Mouse (Mus musculus) cerebellum, adult 18-20 months (tissue): Measurements from ENCODE around the gene Smyd3.
A peak's percentile ranks its signal among the peaks of the same experiment; 100 is the strongest.

Source experiments
- DNase-seq, 2 experiments: peaks; one replicate each; pipeline ENCODE4 v3.0.0; 2021

Gene Smyd3

DNA sequence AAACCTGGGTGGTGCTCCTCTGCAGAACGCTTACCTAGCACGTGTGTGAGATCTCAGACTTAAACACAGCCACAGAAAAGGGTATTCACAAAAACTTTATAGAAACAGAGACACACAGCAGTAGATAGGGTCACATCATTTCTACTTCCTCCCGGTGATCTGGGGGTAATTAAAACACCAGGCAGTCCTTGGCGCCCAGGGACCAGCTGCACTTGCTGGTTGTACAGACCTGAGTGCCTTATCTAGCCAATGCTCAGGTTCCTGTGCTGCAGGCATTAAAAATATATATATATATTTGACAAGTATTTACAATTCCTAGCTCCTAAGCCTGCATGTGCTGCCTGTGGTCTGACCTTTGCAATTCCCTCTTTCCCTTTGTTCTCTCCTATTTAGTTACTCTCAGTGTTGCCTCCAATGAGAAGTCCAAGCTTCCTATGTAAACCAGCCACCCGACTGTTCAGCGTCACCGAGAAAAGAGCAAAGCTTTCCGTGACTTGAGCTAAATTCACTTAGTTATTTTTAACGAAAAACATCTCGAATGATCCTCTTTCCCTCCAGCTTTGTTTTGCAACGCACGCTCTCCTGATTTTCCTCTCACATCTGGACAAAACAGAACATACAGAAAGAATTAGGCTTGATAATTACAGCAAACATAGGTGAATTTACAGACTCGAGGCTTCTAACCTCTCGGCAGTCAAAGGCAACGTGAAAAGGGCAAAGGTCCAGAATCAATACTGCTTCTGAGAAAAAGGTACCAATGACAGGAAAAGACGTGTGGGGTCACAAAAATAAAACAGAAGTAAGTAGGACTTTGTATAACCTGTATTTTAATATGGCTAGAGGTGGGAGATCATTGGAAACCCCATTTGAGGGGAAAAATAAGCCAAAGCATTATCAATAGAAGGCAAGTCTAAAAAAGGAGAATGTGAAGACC lies 409.8 kb downstream of the Smyd3 start:
- DNase-seq = no peak

GRCm38 (mm10) chr1:179107211-179107610 lies 410.6 kb downstream of the Smyd3 start:
- DNase-seq = peak in 1 of 2 experiments; percentile 20

- DNase-seq = no peak
Observed at GRCm38 (mm10) chr1:179106702-179107145, 411.1 kb downstream of the Smyd3 start.

- DNase-seq = no peak
Observed at GRCm38 (mm10) chr1:179106103-179106701, 411.6 kb downstream of the Smyd3 start.

DNA sequence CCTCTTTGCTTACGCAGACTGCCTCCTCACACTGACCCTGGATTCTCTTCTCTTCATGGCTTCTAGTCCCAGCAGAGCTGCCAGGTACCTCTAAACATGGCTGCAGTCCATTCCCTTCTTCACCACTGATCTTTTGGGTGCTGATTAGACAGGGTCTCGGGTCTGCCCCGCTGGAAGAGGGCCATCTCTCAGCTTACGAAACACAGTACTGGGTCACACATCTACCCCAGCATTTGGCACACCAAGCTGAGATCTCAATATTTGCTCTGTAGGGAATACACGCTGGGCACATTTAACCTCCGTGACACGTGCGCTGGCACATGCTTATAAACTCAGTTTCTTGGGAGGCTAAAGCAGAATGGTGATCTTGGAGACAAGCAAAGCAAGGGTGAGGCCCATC lies 413.4 kb downstream of the Smyd3 start:
- DNase-seq = no peak

DNA sequence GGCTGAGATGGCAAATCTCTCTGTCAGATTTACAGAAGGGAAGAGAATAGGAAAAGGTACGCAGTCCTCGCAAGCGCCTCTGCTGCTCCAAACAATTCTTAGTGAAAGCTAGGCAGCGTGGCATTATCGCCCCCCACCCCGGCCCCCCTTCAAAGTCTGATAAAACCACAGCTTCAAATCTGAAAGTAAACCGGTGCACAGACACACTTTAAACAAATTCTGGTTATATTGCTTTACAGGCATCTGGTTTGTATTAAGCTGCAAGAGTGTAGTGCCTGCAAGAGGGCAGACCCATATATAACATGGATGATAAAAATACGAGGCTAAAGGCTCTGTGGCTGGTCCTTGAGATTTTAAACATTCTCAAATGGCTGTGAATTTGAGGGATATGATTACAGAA lies 420.8 kb downstream of the Smyd3 start:
- no peak for DNase-seq

- no peak for DNase-seq
Observed at GRCm38 (mm10) chr1:179096323-179096722, 421.5 kb downstream of the Smyd3 start.

DNA sequence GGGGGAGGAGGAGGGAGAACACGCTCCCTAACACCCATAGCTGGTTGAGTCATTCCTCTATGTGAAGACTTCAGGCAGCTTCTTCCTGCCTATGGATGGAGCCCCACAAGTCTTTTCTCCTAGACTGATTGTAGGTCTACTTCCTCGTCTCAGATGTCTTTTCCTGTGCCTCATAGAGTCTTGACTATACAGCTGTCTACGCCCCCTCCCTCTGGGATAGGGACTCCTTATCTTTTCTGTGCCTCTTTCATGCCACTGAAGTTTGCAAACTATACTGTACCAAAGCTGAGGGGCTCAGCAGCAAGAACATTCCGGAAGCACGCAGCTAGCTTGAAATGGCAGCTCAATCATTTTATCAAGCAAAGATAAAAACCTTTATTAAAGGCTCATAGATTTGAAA lies 428.7 kb downstream of the Smyd3 start:
- DNase-seq = no peak

DNA sequence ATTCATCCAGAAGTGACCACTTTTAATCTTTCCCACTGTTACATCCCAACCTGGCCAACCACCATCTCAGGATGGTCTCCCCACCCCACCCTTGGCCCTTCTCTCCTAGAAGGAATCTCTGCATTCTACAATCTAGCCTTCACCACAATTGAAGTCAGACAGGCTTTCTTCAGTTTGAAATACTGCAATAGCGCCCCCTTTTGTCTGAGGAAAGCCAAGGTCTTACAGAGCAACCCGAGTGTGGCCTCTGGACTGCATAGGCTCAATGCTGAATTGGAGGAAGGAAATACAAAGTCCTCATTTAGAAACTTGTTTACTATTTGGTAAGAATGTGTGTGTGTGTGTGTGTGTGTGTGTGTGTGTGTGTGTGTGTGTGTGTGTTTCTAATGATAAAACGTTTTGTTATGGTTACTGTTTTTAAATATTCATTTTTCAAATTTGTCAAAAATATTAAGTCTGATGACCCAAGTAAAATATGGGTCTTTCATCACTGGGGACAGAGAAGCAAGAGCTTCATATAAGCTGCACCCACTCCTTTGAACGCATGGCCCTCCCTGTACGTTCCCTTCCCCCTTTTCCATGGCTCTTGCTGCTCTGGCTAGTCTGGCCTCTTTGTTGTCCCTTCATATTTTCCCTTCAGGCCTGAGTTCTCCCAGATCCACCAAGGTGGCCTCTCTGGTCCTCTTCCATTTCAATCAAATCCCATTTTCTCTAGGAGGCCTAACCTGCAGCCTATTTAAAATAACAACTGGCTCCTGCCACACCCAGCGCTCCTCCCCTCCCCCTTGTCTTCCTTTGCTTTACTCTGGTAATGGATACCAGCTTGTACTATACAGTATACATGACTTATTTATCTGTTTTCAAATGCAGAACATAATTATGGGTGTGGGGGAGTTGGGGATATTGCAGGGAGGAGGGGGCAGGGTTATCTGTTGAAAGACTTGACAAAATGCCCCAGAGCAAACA lies 430.5 kb downstream of the Smyd3 start:
- peak; percentile 61 to 65 for DNase-seq

GRCm38 (mm10) chr1:179086208-179086607 lies 431.6 kb downstream of the Smyd3 start:
- peak; percentile 73 to 85 for DNase-seq

DNA sequence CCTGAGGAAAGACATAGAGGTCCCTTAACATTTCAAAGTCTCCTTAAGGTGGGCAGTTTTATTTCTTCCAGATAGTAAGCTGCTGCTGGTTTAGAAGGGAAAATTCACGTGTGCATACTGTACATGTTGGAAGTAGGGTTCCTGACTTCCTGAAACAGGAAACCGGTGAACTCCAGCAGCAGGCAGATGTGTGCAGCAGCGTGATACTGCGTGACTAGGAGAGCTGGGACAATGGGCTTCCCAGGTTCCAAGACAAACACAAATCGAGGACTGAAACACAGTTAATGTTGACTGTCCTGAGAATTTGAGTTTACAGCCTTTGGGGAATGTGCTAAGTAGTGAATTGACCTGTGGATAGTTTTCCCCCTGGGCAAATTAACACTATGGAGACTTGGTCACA lies 434.7 kb downstream of the Smyd3 start:
- DNase-seq = no peak

DNA sequence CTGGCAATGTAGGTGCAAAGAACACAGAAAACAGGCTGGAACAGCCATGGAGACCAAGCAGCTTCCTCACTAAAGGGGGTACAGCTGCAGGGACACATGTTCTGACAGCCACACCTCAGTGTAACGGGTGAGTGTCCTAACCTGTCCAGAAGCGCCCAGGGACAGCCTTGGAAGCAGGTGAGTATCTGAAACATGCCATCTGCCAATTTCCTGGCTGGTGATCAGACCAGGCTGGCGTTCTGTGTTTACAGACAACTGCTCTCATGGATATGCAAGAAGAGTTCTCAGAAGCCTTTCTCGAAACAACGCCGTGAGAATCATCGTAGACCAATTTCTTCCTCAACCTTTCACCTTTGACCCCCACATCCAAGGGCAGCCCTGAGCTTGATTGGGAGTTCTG lies 444.0 kb downstream of the Smyd3 start:
- peak; percentile 71 to 76 for DNase-seq

DNA sequence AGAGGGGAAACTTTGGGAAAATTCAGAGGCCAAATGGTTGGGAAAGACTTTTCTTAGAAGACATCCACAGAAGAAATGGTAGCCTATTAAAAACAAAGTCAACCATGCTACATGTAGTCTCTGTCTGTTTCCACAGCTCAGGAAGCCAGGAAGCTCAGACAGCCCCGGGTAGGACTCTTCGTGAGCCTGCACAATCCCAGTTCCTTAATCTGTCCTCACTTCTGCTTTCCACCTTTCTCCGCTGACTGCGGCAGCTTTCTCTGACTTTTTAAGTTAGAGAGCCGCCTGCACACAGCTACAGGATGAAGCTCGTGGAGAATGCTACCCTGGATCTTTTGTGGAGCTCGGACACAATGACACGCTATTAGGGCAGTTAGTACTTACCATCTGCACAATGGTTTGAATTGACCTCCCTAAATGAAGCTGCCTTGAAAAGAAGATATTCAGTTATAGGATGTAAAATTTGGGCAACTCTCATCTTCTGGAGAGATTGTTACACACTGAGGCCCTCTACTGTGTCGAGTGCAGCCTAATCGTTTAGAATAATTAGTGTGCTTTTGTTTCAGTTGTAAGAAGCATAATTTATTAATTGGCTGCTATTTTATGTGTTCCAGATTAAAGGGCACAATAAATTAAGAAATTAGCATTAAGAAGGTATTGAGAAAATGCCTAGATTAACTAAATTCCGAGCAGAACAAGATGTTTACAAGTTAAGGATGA lies 444.7 kb downstream of the Smyd3 start:
- no peak for DNase-seq

DNA sequence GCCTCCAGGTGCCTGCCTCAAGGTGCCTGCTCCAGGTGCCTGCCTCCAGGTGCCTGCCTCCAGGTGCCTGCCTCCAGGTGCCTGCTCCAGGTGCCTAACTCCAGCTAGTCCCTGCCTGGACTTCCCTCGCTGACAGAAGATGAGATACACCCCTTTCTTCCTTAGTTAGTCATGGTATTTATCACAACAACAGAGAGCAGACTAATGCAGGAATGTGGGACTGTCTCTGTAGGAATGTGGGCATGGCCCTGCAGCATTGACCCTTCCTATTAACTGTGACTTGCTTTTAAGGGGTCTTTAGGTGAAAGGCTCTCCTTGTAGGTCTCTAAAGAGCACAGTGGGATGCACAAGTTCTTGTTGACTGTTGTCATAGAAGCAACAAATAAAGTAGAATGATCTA lies 445.4 kb downstream of the Smyd3 start:
- DNase-seq = no peak

- DNase-seq = no peak
Observed at GRCm38 (mm10) chr1:179068990-179069389, 448.9 kb downstream of the Smyd3 start.

DNA sequence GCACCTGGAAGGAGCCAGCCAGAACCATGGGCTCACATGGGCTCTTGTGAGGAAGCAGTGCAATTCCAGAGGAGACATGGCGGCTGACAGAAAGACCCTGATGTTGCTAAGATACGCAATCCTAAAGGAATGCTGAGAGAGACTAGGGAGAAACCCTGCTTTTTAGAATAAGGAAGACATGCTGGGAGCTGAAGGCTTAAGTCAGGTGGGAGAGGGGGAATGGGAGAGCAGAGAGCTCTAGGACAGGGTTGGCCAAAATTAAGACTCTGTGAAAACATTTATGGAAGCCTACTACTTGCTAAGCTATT lies 452.6 kb downstream of the Smyd3 start:
- DNase-seq = no peak

GRCm38 (mm10) chr1:179064601-179065293 lies 453.1 kb downstream of the Smyd3 start:
- peak; percentile 79 to 89 for DNase-seq

GRCm38 (mm10) chr1:179061759-179062168 lies 456.1 kb downstream of the Smyd3 start:
- DNase-seq = peak; percentile 43 to 63

- DNase-seq = no peak
Observed at GRCm38 (mm10) chr1:179061053-179061452, 456.8 kb downstream of the Smyd3 start.

- peak; percentile 36 to 51 for DNase-seq
Observed at GRCm38 (mm10) chr1:179060113-179060955, 457.5 kb downstream of the Smyd3 start.
